Mouse (Mus musculus) lung, postnatal 0 days (tissue): Measurements from ENCODE around the gene Hmgn3.

Source experiments
- CTCF ChIP-seq: IDR thresholded peaks from 2 replicates; pipeline ENCODE4 v1.5.1; 2016; ENCODE audit warnings: antibody characterized with exemption, mild to moderate bottlenecking
- EP300 ChIP-seq: IDR thresholded peaks from 2 replicates; pipeline ENCODE4 v1.6.1; 2016; ENCODE audit warnings: antibody characterized with exemption, mild to moderate bottlenecking, control low read depth

GRCm38 (mm10) chr9:83082296-83082695 lies 64.2 kb downstream of the Hmgn3 start:
- TF ChIP-seq CTCF (no peak), EP300 (no peak)
